Mouse (Mus musculus): ENCODE data around the gene B4galt1.

DNA sequence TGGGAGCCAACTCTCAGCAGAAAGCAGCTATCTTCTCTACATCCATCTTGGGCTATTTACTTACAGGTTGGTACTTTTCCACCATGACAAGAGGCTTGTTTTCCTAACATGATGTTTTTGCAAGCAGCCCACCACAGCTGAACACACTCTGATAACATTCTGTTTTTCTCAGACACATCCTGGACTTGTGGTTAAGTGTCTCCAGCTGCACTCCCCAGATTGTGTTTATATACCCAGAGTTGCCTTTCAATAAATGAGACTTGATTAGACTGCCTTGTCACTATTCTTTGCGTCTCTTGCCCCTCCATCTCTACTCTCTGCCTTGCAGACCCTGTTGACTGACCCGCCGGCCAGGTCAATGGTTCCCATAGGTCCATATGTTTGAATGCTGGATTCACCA, 46.3 kb upstream of the B4galt1 start:
- TF ChIP-seq GATA1 (IDR thresholded peaks at IDR 0.05; ENCODE audit: borderline replicate concordance, low read length) (no peak; the same call in 2 of the 3 replicates), FLI1 (IDR thresholded peaks at IDR 0.05; ENCODE audit: low read length) (no peak)
